Mouse (Mus musculus) small intestine, adult 2 months (tissue): Measurements from ENCODE around the gene Uox.

Source experiments
- CTCF ChIP-seq: fragments of 200-500 bp; IDR thresholded peaks from 2 replicates; pipeline ENCODE4 v1.5.1; 2012; ENCODE audit warnings: low read depth, mild to moderate bottlenecking, control low read depth, inconsistent platforms, low read length, moderate library complexity, mixed read lengths; ENCODE audit not compliant: insufficient replicate concordance, insufficient read length; ENCODE audit errors: extremely low read depth
- POLR2A ChIP-seq: fragments of 200-500 bp; IDR thresholded peaks from 2 replicates; pipeline ENCODE4 v1.6.1; 2012; ENCODE audit warnings: low read depth, mild to moderate bottlenecking, control low read depth, inconsistent platforms, low read length, moderate library complexity

DNA sequence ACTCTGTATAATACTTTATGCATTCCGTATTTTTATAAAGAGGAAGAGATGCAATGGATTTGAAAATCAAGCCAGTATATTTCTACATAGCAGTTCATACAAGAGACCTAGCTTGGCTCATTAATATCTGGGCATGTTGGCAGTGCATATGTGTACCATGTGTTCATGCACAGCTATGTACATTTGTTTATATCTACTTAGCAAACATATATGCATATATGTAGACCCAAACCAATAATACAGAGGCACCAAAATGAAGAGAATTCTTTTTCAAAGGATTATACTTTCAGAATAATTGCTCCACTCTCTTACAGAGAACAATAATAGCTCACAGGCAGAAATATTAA is 5.2 kb upstream of the Uox start:
- TF ChIP-seq CTCF (no peak), POLR2A (no peak)
